Mouse (Mus musculus) leukemia stem cell, adult 10-12 weeks (primary cell): Measurements from ENCODE around the gene Cnot6l. TPM values are rescaled to one million over a fixed set of nuclear protein-coding genes. Genes with fewer than 3 reads are reported as not detected.

Experiments
- polyA plus RNA-seq: library from polyadenylated mRNA; stranded (reverse); fragments of >175 nt; gene quantifications from 2 replicates; pipeline ENCODE4 v1.2.3, GENCODE M21; 2012; ENCODE audit warnings: low replicate concordance

Cnot6l gene
- polyA plus RNA-seq: 1.1 and 3.4 TPM in 2 replicates

DNA sequence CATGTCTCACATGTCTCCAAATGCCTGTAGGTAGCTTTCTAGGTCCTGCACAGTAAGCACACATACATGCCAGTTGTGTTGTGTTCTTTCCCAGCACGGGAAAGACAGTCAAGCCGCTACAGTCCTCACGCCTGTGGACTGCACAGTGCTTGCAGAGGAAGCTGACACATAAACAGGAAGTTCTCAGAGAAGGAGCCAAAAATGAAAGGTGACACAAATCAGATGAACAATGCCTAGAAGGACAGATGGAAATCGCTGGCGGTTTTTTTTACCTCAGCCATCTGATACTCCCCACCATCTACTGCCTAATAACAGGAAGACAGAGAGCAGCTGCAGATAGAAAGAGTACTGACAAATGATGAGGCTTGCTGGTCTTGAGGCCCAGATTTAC is at the start of gene Cnot6l:
Gene Cnot6l, minus strand, starts transcription at position 151 of the 391 bp plus-strand sequence.

GRCm38 (mm10) chr5:96209459-96209858 is 45.5 kb upstream of the Cnot6l start, which contains the start of gene Mrpl1:
Mrpl1 (plus strand) TSS chr5:96209493.

Other genes starting within 250 kb of the Cnot6l start
- 0.26 and 3.1 TPM in 2 replicates for gene Cxcl13, start 207.2 kb downstream of the Cnot6l start, polyA plus RNA-seq
- gene Mrpl1, start 45.3 kb upstream of the Cnot6l start, polyA plus RNA-seq: 1.1 and 2.4 TPM in 2 replicates
- gene Fras1, start 209.8 kb upstream of the Cnot6l start, polyA plus RNA-seq: 0.01 TPM in 1 of 2 replicates, not detected in the other